Mouse (Mus musculus) neural tube, embryonic 14.5 days (tissue): ENCODE results near the gene Gm5617. TPM values are rescaled to one million over a fixed set of nuclear protein-coding genes. Genes with fewer than 3 reads are reported as not detected.
"Not testable (repeated sequence)": the region's sequence is repeated elsewhere in the genome, so short reads cannot be mapped to it uniquely, and the experiment has no call there.

ENCODE experiments used
- ATAC-seq: fragments of 200-750 bp; cut with Nextera tagmentation; 2 replicates; pipeline ENCODE4 v1.8.0; 2017; ENCODE audit warnings: low read depth, mild to moderate bottlenecking, moderate TSS enrichment, moderate library complexity
- H3K27ac ChIP-seq: fragments of 300-500 bp; sonication (generic); 2 replicates; pipeline ENCODE4 v1.5.1; 2014; ENCODE audit warnings: low read depth, mild to moderate bottlenecking, control low read depth, low read length, moderate library complexity, mixed read lengths
- H3K27me3 ChIP-seq: fragments of 300-500 bp; sonication (generic); 2 replicates; pipeline ENCODE4 v1.6.1; 2014; ENCODE audit warnings: low read length; ENCODE audit not compliant: control insufficient read depth, insufficient read depth
- H3K36me3 ChIP-seq: fragments of 300-500 bp; sonication (generic); 2 replicates; pipeline ENCODE4 v1.6.1; 2014; ENCODE audit warnings: low read length, mixed read lengths; ENCODE audit not compliant: control insufficient read depth, insufficient read depth
- H3K4me1 ChIP-seq: fragments of 300-500 bp; sonication (generic); 2 replicates; pipeline ENCODE4 v1.6.1; 2014; ENCODE audit warnings: low read length; ENCODE audit not compliant: control insufficient read depth, insufficient read depth
- H3K4me2 ChIP-seq: fragments of 300-500 bp; sonication (generic); 2 replicates; pipeline ENCODE4 v1.6.1; 2014; ENCODE audit warnings: mild to moderate bottlenecking, low read depth, low read length, control low read depth
- H3K4me3 ChIP-seq: fragments of 300-500 bp; sonication (generic); 2 replicates; pipeline ENCODE4 v1.5.1; 2014; ENCODE audit warnings: low read depth, low read length, control low read depth, mixed read lengths
- H3K9ac ChIP-seq: fragments of 300-500 bp; sonication (generic); replicated peaks from 2 replicates; pipeline ENCODE4 v1.6.1; 2014; ENCODE audit warnings: low read depth, mild to moderate bottlenecking, control low read depth, low read length, mixed read lengths
- H3K9me3 ChIP-seq: fragments of 300-500 bp; sonication (generic); 2 replicates; pipeline ENCODE4 v1.6.1; 2016; ENCODE audit warnings: low read length; ENCODE audit not compliant: control insufficient read depth
- WGBS: fragments of 180-500 bp; shearing (Covaris S2); extraction: QIAGEN DNeasy Blood & Tissue Kit; methylation state at CpG from one replicate; pipeline ENCODE4 v1.1.7; 2014; 5-methylcytosine and 5-hydroxymethylcytosine counted together
- polyA plus RNA-seq: library from polyadenylated mRNA; unstranded; fragments of >200 nt; fragmentation: Nextera tagmentation; extraction: Ambion mirVana; gene quantifications from 2 replicates; pipeline ENCODE4 v1.2.1, GENCODE M21; 2014

Gene Gm5617
- polyA plus RNA-seq, 1 experiment from 2014 or later, result 26.5 TPM

DNA sequence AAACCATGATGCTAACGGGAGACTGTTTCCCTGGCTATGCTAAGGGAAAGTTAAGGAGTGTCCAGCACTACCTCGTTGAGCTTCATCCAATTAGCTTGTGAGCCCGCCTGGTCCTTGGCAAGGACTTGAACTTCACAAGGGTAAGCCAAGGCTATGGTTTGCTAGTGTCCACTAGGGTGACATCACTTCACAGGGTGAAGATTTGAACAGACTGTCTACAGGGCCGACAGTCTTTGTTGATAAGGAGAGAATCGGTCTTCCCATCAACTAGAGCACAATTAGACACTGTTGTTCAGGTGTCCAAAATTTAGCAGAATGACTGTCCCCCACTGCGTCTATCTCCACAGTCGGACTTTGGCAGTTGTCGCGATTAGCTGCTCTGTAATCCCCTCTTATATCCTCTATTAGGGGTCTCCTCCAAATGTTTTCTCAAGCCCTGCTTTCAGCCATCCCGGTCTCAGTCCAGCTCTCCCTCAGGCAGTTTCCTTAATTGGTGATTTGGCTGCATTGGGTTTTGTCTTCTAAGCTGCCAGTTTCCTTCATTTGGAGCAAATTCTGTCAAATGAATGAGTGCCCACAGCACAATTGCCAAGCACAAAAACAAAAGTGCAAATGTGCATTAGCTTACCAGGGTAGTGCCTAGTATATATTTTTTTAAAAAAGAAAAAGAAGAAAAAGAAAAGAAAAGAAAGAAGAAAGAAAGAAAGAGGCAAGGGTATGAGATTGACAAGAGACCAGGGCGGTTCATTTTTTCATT, 21.6 kb downstream of the Gm5617 start:
- H3K4me3 ChIP-seq, result no peak overlapping the region
- peaks cover 4% of the 10 kb centered on the region; the same call in 1 of the 2 replicates for H3K4me1 ChIP-seq
- no peaks in the 10 kb centered on the region for H3K9me3 ChIP-seq
- no peaks in the 10 kb centered on the region for H3K36me3 ChIP-seq
- no peak for ATAC-seq
- H3K27me3 ChIP-seq, result no peaks in the 10 kb centered on the region
- peak overlapping the region; percentile 86 for H3K27ac ChIP-seq
- WGBS, result 51% methylated on average over 11 of the region's 11 CpGs
- H3K4me2 ChIP-seq, result peak overlapping the region; percentile 32
- no peak overlapping the region for H3K9ac ChIP-seq

GRCm38 (mm10) chr9:48517372-48518130, 22.3 kb downstream of the Gm5617 start:
- Histone ChIP-seq H3K27ac (peak overlapping the region; percentile 86), H3K4me3 (no peak overlapping the region), H3K4me1 (peaks cover 4% of the 10 kb centered on the region; the same call in 1 of the 2 replicates), H3K9me3 (no peaks in the 10 kb centered on the region), H3K27me3 (no peaks in the 10 kb centered on the region), H3K4me2 (peak overlapping the region; percentile 32), H3K36me3 (no peaks in the 10 kb centered on the region), H3K9ac (no peak overlapping the region)
- peak; percentile 60; the same call in 1 of the 2 replicates for ATAC-seq
- WGBS, result 29% methylated on average over 19 of the region's 19 CpGs

- H3K4me1 ChIP-seq, ATAC-seq, H3K4me3 ChIP-seq, H3K4me2 ChIP-seq, H3K36me3 ChIP-seq, H3K27me3 ChIP-seq, H3K9me3 ChIP-seq, H3K9ac ChIP-seq, H3K27ac ChIP-seq: not testable (repeated sequence)
- no CpG with 5 or more reads among the region's 7 CpGs for WGBS
Observed at GRCm38 (mm10) chr9:48520405-48520804, 25.2 kb downstream of the Gm5617 start.

- no peaks in the 10 kb centered on the region for H3K4me1 ChIP-seq
- ATAC-seq, result no peak
- H3K27me3 ChIP-seq, result no peaks in the 10 kb centered on the region
- H3K36me3 ChIP-seq, result no peaks in the 10 kb centered on the region
- H3K9me3 ChIP-seq, result no peaks in the 10 kb centered on the region
- WGBS, result 6% methylated on average over 1 of the region's 1 CpGs
- no peak overlapping the region for H3K27ac ChIP-seq
- H3K4me2 ChIP-seq, result no peak overlapping the region
- H3K9ac ChIP-seq, result no peak overlapping the region
- no peak overlapping the region for H3K4me3 ChIP-seq
Observed at GRCm38 (mm10) chr9:48525566-48525965, 30.3 kb downstream of the Gm5617 start.

GRCm38 (mm10) chr9:48526520-48526919, 31.3 kb downstream of the Gm5617 start:
- no peaks in the 10 kb centered on the region for H3K4me1 ChIP-seq
- no peak overlapping the region for H3K27ac ChIP-seq
- H3K9me3 ChIP-seq, result no peaks in the 10 kb centered on the region
- 95% methylated on average over 4 of the region's 4 CpGs for WGBS
- ATAC-seq, result no peak
- no peak overlapping the region for H3K4me2 ChIP-seq
- no peak overlapping the region for H3K9ac ChIP-seq
- H3K27me3 ChIP-seq, result no peaks in the 10 kb centered on the region
- H3K36me3 ChIP-seq, result no peaks in the 10 kb centered on the region
- H3K4me3 ChIP-seq, result no peak overlapping the region

- Histone ChIP-seq H3K27me3 (no peaks in the 10 kb centered on the region), H3K9me3 (no peaks in the 10 kb centered on the region), H3K4me2 (no peak overlapping the region), H3K4me1 (no peaks in the 10 kb centered on the region), H3K27ac (no peak overlapping the region), H3K36me3 (no peaks in the 10 kb centered on the region), H3K4me3 (no peak overlapping the region), H3K9ac (no peak overlapping the region)
- no peak for ATAC-seq
- WGBS, result 90% methylated on average over 4 of the region's 4 CpGs
Observed at GRCm38 (mm10) chr9:48531294-48531693, 36.1 kb downstream of the Gm5617 start.

DNA sequence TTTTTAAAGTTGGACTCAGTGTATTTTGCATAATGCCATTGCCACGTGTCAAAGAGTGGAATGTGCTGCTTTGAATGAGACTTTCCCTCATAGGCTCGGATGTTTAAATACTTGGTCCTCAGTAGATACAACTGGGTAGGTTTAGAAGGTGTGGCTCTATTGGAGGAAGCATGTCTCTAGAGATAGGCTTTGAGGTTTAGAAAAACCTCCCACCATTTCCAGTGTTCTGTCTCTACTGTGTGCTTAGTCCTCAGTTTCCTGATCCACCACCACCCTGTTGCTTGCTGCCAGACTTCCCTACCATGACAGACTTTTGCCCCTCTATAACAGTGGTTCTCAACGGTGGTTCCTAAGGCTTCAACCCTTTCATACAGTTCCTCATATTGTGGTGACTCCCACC, 37.0 kb downstream of the Gm5617 start:
- no peaks in the 10 kb centered on the region for H3K4me1 ChIP-seq
- H3K27me3 ChIP-seq, result no peaks in the 10 kb centered on the region
- no peak for ATAC-seq
- 72% methylated on average over 3 of the region's 3 CpGs for WGBS
- no peak overlapping the region for H3K27ac ChIP-seq
- H3K4me2 ChIP-seq, result no peak overlapping the region
- no peak overlapping the region for H3K4me3 ChIP-seq
- H3K36me3 ChIP-seq, result no peaks in the 10 kb centered on the region
- no peaks in the 10 kb centered on the region for H3K9me3 ChIP-seq
- H3K9ac ChIP-seq, result no peak overlapping the region

DNA sequence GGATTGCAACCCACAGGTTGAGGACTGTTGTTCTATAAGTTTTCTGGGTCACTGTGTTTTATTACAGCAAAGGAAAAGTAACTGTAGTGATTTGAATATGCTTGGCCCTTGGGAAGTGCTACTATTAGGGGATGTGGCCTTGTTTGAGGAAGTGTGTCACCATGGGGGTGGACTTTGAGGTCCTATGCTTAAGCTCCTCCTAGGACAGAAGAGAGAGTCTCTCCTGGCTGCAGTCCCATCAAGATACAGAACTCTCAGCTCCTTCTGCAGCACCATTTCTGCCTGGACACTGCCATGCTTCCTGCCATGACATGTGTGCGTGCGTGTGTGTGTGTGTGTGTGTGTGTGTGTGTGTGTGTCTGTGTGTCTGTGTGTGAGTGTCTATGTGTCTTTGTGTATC, 37.5 kb downstream of the Gm5617 start:
- Histone ChIP-seq H3K27me3 (no peaks in the 10 kb centered on the region), H3K36me3 (no peaks in the 10 kb centered on the region), H3K27ac (no peak overlapping the region), H3K4me2 (no peak overlapping the region), H3K4me1 (no peaks in the 10 kb centered on the region), H3K4me3 (no peak overlapping the region), H3K9me3 (no peaks in the 10 kb centered on the region), H3K9ac (no peak overlapping the region)
- 94% methylated on average over 2 of the region's 2 CpGs for WGBS
- no peak for ATAC-seq

DNA sequence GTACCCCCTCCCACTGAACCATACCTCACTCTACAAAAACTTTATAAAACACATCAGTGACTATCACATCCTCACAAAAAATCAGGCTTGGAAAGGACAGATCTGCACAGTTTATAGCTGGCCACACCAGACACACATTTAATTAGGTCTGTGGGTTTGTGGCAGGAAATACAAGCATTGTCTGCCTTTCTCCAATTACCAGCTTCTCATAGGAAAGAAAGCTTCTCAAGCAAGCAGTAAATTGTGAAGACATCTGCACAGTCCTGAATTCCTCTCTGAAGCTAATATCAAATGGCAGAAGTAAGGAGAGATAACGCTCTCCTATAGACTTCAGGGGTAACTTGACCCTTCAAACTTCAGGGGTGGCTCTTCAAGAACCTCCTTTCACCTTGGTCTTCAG, 41.2 kb downstream of the Gm5617 start:
- Histone ChIP-seq H3K4me3 (no peak overlapping the region), H3K9ac (no peak overlapping the region), H3K9me3 (no peaks in the 10 kb centered on the region), H3K4me2 (no peak overlapping the region), H3K27me3 (no peaks in the 10 kb centered on the region), H3K4me1 (peaks cover 6% of the 10 kb centered on the region), H3K36me3 (no peaks in the 10 kb centered on the region), H3K27ac (no peak overlapping the region)
- WGBS, result 72% methylated on average over 1 of the region's 1 CpGs
- no peak for ATAC-seq
